Mouse (Mus musculus): ENCODE data around the gene Obox8.

The Obox8 gene

GRCm38 (mm10) chr7:14333457-14333856, at the start of gene Obox8:
Gene Obox8 (minus strand): TSS chr7:14333557.
- no peak for DNase-seq (ENCODE audit: low spot score)

- peak; percentile 12 for DNase-seq (ENCODE audit: low spot score)
Measured at GRCm38 (mm10) chr7:14317209-14317608, 16.1 kb downstream of the Obox8 start.

GRCm38 (mm10) chr7:14308671-14309070, 24.7 kb downstream of the Obox8 start:
- DNase-seq (ENCODE audit: low spot score): no peak

GRCm38 (mm10) chr7:14307571-14307970, 25.8 kb downstream of the Obox8 start:
- no peak for DNase-seq (ENCODE audit: low spot score)
